Comparison of ENCODE assay signal across 18 mouse cellular contexts in genomic region chr8:124265130-124265529, GRCm38 (mm10). TPM values are rescaled to one million over a fixed set of nuclear protein-coding genes. Genes with fewer than 3 reads are reported as not detected.
DNase-seq lines count a peak whose midpoint lies in the region; ATAC-seq lines count a peak whose summit lies in the region.
"Had no signal": no experiment of that assay in that cellular context is flagged by ENCODE, and none has a peak within 500 bp of the region (broad histone marks: within the 10 kb centered on the region; RNA-seq: fewer than 3 reads in every experiment).

No protein-coding gene starts in this region.

- H3K9ac ChIP-seq in forebrain, embryonic 14.5 days (ENCODE audit: low read length): no peak overlapping the region
- no peak overlapping the region for H3K9ac ChIP-seq in hindbrain, embryonic 16.5 days (ENCODE audit: low read depth, low read length)
- peak overlapping the region; percentile 26; the same call in 1 of the 2 replicates for H3K9ac ChIP-seq in neural tube, embryonic 12.5 days
- no peak overlapping the region for H3K9ac ChIP-seq in neural tube, embryonic 15.5 days (replicated peaks)
- H3K9ac ChIP-seq: heart, embryonic 15.5 days; limb, embryonic 15.5 days; liver, postnatal 0 days had no signal

- no peaks in the 10 kb centered on the region for H3K9me3 ChIP-seq in forebrain, embryonic 10.5 days
- no peaks in the 10 kb centered on the region for H3K9me3 ChIP-seq in forebrain, embryonic 14.5 days (replicated peaks; ENCODE audit: control insufficient read depth, low read length)
- H3K9me3 ChIP-seq in hindbrain, embryonic 10.5 days: no peaks in the 10 kb centered on the region
- H3K9me3 ChIP-seq in hindbrain, embryonic 16.5 days (ENCODE audit: control insufficient read depth, low read length): no peaks in the 10 kb centered on the region
- H3K9me3 ChIP-seq in neural tube, embryonic 12.5 days: no peaks in the 10 kb centered on the region
- no peaks in the 10 kb centered on the region for H3K9me3 ChIP-seq in neural tube, embryonic 15.5 days (replicated peaks)
- H3K9me3 ChIP-seq: heart, embryonic 15.5 days; limb, embryonic 15.5 days had no signal

- DNase-seq in forebrain, embryonic 10.5 days (ENCODE audit: extremely low spot score, low spot score): no peak
- DNase-seq in forebrain, embryonic 14.5 days (ENCODE audit: low spot score): no peak
- DNase-seq in hindbrain, embryonic 10.5 days (ENCODE audit: low spot score): no peak
- DNase-seq in urinary bladder, postnatal 25 days (ENCODE audit: low spot score): peak; percentile 37
- DNase-seq: cerebellum, adult 9-10 months; lung, postnatal 10 days; midbrain, embryonic 14.5 days; thymus, postnatal 36 days had no signal

- no peak overlapping the region for H3K4me3 ChIP-seq in forebrain, embryonic 10.5 days
- no peak overlapping the region for H3K4me3 ChIP-seq in forebrain, embryonic 14.5 days (ENCODE audit: low read depth, low read length)
- H3K4me3 ChIP-seq in hindbrain, embryonic 10.5 days: no peak overlapping the region
- H3K4me3 ChIP-seq in hindbrain, embryonic 16.5 days (ENCODE audit: low read length): no peak overlapping the region
- no peak overlapping the region for H3K4me3 ChIP-seq in neural tube, embryonic 12.5 days
- no peak overlapping the region for H3K4me3 ChIP-seq in neural tube, embryonic 15.5 days (replicated peaks)
- H3K4me3 ChIP-seq: erythroblast, embryonic 14.5 days; heart, embryonic 15.5 days; limb, embryonic 15.5 days had no signal

- H3K27ac ChIP-seq in forebrain, embryonic 10.5 days: 0 out of 2 replicates have a peak overlapping the region, but pooled peaks have one; percentile 9
- no peak overlapping the region for H3K27ac ChIP-seq in forebrain, embryonic 14.5 days (ENCODE audit: low read depth, low read length)
- peak overlapping the region; percentile 45 for H3K27ac ChIP-seq in hindbrain, embryonic 10.5 days
- no peak overlapping the region for H3K27ac ChIP-seq in hindbrain, embryonic 16.5 days (ENCODE audit: low read depth, low read length)
- H3K27ac ChIP-seq in neural tube, embryonic 12.5 days: no peak overlapping the region; the same call in 1 of the 2 replicates
- no peak overlapping the region for H3K27ac ChIP-seq in neural tube, embryonic 15.5 days (replicated peaks)
- H3K27ac ChIP-seq: kidney, postnatal 0 days; limb, embryonic 15.5 days had no signal

- no peak for ATAC-seq in forebrain, embryonic 14.5 days
- no peak for ATAC-seq in hindbrain, embryonic 16.5 days
- no peak for ATAC-seq in neural tube, embryonic 12.5 days (ENCODE audit: low FRiP score, low read depth)
- ATAC-seq in neural tube, embryonic 15.5 days (ENCODE audit: low FRiP score): no peak
- ATAC-seq in inflammation-experienced regulatory T-cells, adult 6 months: no peak
- ATAC-seq: forebrain, embryonic 16.5 days had no signal

- peaks cover 36% of the 10 kb centered on the region for H3K4me1 ChIP-seq in forebrain, embryonic 10.5 days
- peaks cover 15% of the 10 kb centered on the region for H3K4me1 ChIP-seq in forebrain, embryonic 14.5 days (ENCODE audit: control insufficient read depth, insufficient read depth, low read length)
- peaks cover 53% of the 10 kb centered on the region for H3K4me1 ChIP-seq in hindbrain, embryonic 10.5 days (replicated peaks)
- peaks cover 24% of the 10 kb centered on the region for H3K4me1 ChIP-seq in hindbrain, embryonic 16.5 days (ENCODE audit: control insufficient read depth, insufficient read depth, low read depth, low read length)
- peaks cover 49% of the 10 kb centered on the region for H3K4me1 ChIP-seq in neural tube, embryonic 12.5 days
- H3K4me1 ChIP-seq in neural tube, embryonic 15.5 days: peaks cover 70% of the 10 kb centered on the region

- no peaks in the 10 kb centered on the region for H3K27me3 ChIP-seq in forebrain, embryonic 10.5 days (ENCODE audit: poor library complexity, severe bottlenecking)
- H3K27me3 ChIP-seq in forebrain, embryonic 14.5 days (replicated peaks; ENCODE audit: control insufficient read depth, insufficient read depth, low read length): no peaks in the 10 kb centered on the region
- no peaks in the 10 kb centered on the region for H3K27me3 ChIP-seq in hindbrain, embryonic 10.5 days (ENCODE audit: insufficient read depth, poor library complexity, severe bottlenecking)
- no peaks in the 10 kb centered on the region for H3K27me3 ChIP-seq in hindbrain, embryonic 16.5 days (replicated peaks; ENCODE audit: control insufficient read depth, insufficient read depth, low read length)
- H3K27me3 ChIP-seq in neural tube, embryonic 12.5 days (replicated peaks): no peaks in the 10 kb centered on the region
- no peaks in the 10 kb centered on the region for H3K27me3 ChIP-seq in neural tube, embryonic 15.5 days (replicated peaks)
- H3K27me3 ChIP-seq: heart, embryonic 15.5 days; limb, embryonic 15.5 days had no signal

- no peaks in the 10 kb centered on the region for H3K36me3 ChIP-seq in forebrain, embryonic 10.5 days (replicated peaks)
- H3K36me3 ChIP-seq in forebrain, embryonic 14.5 days (ENCODE audit: control insufficient read depth, insufficient read depth, low read length): no peaks in the 10 kb centered on the region
- peaks cover 11% of the 10 kb centered on the region for H3K36me3 ChIP-seq in hindbrain, embryonic 10.5 days
- H3K36me3 ChIP-seq in hindbrain, embryonic 16.5 days (ENCODE audit: control insufficient read depth, insufficient read depth, low read length): no peaks in the 10 kb centered on the region
- H3K36me3 ChIP-seq in neural tube, embryonic 12.5 days: no peaks in the 10 kb centered on the region
- no peaks in the 10 kb centered on the region for H3K36me3 ChIP-seq in neural tube, embryonic 15.5 days
- H3K36me3 ChIP-seq: heart, embryonic 15.5 days; limb, embryonic 15.5 days had no signal

- no peak overlapping the region for H3K4me2 ChIP-seq in forebrain, embryonic 14.5 days (ENCODE audit: low read length)
- H3K4me2 ChIP-seq in hindbrain, embryonic 16.5 days (ENCODE audit: low read length): no peak overlapping the region
- no peak overlapping the region for H3K4me2 ChIP-seq in neural tube, embryonic 12.5 days (replicated peaks)
- H3K4me2 ChIP-seq in neural tube, embryonic 15.5 days: no peak overlapping the region
- H3K4me2 ChIP-seq: heart, embryonic 15.5 days; limb, embryonic 15.5 days had no signal

- WGBS in forebrain, embryonic 10.5 days: 93% methylated on average over 2 of the region's 2 CpGs
- 97% methylated on average over 2 of the region's 2 CpGs for WGBS in forebrain, embryonic 14.5 days
- WGBS in hindbrain, embryonic 10.5 days: 95% methylated on average over 2 of the region's 2 CpGs
- WGBS in hindbrain, embryonic 16.5 days: 93% methylated on average over 2 of the region's 2 CpGs
- 96% methylated on average over 2 of the region's 2 CpGs for WGBS in neural tube, embryonic 12.5 days
- WGBS in neural tube, embryonic 15.5 days: 80% methylated on average over 2 of the region's 2 CpGs

RNA-seq across cellular contexts. Expression of gene Galnt2, which starts 33.9 kb away (rescaled TPM):
- 40.7 and 40.9 TPM in 2 replicates for polyA plus RNA-seq in forebrain, embryonic 10.5 days (2016; fragmentation: Nextera tagmentation; extraction: Ambion mirVana)
- 44.3 and 49.9 TPM in 2 replicates for polyA plus RNA-seq in forebrain, embryonic 14.5 days (2014; fragmentation: Nextera tagmentation; extraction: Ambion mirVana)
- 42.2 and 56.0 TPM in 2 replicates for polyA plus RNA-seq in hindbrain, embryonic 10.5 days (2016; fragmentation: Nextera tagmentation; extraction: Ambion mirVana)
- 33.8 and 40.2 TPM in 2 replicates for polyA plus RNA-seq in hindbrain, embryonic 16.5 days (2015; fragmentation: Nextera tagmentation; extraction: Ambion mirVana)
- polyA plus RNA-seq in neural tube, embryonic 12.5 days (2016; fragmentation: Nextera tagmentation; extraction: Ambion mirVana): 91.1 and 93.8 TPM in 2 replicates
- 59.7 and 62.7 TPM in 2 replicates for polyA plus RNA-seq in neural tube, embryonic 15.5 days (2015; fragmentation: Nextera tagmentation; extraction: Ambion mirVana)
- 10 to 100 TPM; 14.8 to 39.1 (median 20.4) TPM for polyA plus RNA-seq in inflammation-experienced regulatory T-cells, adult 6 months (2017; shearing (Covaris generic))

Comparison
In these comparisons a context has a peak if more than half of its experiments do, and no peak if none do; other contexts are left out.
1. H3K27ac ChIP-seq: peak in forebrain, embryonic 10.5 days (single experiment) and hindbrain, embryonic 10.5 days (single experiment); none in forebrain, embryonic 14.5 days (single experiment), hindbrain, embryonic 16.5 days (single experiment), neural tube, embryonic 12.5 days (single experiment) and neural tube, embryonic 15.5 days (single experiment).